Mouse (Mus musculus) testis, postnatal 14 days (tissue): ENCODE measurements at regions not wholly inside any gene's neighbourhood (a gene's known extent, or its start where the extent isn't known, plus 50 kb on each side); places are given as distances from the start of the nearest gene placed in this dataset.

Experiments used
- DNase-seq: peaks from one replicate; pipeline ENCODE4 v3.0.0; 2021; ENCODE audit warnings: low spot score

DNA sequence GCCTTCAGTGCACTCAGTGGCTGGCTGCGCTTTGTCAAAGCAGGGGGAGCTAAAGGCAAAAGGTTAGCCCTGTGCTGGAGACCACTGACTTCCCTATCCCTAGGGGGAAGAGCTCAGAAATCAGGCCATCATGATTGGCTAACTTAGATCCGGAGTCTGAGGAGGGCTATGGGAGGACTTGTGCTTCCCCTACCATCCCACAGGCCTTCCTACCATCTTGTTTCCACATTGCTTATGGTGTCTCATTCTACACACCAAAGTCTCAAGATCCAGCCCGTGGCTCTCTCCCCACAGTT lies 72.9 kb upstream of the 1700024P04Rik start:
- DNase-seq, result no peak

DNA sequence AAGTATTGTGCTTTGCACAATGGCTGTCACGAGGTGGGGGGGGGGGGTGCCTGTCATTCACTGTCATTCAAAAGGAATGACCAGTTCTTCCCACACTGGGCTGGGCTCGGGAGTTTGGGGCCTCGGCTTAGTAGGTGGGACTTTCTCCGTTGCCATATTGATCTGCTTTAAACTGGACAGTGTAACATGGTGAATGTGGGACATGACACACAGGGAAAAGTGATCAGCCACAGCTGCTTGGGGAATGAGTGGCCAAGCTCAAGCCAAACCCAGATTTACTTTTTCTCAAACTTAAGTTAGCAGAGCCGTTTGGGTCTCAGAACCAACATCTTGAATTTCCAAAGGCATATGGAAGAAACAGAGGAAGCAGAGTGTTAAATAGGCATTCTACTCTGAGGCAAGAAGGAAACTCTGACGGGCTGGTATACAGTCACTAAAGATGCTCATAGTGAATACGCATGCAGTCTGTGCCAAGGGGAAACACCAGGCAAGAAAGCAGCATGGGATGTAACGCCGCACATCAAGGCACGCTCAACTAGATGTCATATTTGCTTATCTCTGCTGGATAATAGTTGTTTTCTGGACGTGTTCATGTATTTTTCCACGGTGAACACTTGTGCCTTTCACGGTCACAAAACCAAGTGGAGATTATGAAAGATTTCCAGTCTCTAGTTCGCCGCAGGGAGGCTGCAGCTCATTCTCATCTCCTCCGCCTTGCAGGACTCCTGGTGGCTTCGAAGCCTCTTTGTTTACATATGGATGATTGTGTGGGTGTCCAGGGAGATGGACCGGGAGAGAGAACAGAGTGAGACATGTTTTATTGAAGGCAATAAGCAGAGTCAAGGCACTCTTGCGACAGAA lies 72.3 kb upstream of the 1700024P04Rik start:
- no peak for DNase-seq

DNA sequence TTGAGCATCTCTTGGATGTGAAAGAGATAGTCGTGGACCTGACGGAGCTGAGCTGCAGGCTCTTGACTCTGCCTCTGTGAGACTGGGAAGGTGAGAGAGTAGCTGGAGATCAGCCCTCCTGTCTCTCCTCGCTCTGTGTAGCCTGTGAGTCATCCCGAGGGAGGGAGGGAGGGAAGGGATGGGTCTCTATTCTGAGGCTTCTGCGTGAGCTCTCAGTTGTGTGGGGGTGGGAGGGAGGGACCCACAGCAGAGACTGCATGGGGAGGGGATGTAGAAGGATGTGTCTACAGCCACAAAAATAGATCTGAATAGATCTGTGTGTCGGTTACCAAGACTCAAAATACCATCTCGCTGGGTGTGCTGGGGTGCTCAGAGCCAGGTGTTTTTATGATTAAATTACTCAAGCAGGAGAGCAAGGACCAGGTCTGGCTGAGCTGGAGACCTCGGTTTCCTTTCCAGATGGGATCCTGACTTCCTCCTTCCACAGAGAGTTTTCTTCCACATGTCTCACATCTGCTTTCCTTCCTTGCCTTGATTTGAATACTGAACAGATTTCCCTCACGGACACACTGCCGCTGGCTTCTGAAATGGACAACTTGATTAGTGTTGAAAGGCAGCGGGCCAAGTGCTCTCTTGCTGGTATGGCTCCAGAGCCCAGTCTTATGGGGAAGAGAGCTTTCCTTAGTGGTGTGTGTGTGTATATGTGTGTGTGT lies 71.4 kb upstream of the 1700024P04Rik start:
- DNase-seq, result no peak

DNA sequence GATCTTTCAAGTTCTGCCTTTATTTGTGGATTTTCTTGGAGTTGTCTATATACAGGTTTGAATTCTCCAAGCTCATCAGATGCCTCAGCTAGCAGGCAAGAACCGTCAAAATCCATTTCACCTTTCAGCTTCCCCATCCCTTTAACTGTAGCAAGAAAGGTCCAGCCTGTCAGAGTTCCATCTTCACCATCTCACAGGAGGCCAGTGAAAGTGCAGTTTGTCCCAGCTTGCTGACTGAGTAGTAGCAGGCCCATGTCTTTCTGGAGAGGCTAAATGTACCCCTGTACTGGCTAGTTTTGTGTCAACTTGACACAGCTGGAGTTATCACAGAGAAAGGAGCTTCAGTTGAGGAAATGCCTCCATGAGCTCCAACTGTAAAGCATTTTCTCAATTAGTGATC lies 67.7 kb upstream of the 1700024P04Rik start:
- no peak for DNase-seq

DNA sequence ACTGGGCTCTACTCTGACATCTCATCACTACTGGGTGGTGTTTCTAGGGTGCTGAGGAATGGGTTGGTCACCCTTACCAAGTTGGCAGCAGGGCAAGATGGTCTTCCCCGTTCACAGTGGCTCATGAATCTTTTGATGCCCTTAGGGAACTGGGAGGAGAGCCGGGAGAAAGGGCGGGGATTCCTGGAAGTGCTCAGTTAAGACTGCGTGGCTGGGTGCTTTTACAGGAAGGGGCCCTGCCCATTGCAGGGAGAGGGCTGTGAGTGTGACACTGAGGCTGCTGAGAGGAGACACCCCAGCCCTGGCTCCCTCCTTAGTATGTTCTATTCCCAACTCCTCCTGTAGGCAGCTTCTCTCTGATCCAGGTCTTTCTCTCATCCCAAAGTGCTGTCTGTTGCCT lies 65.3 kb upstream of the 1700024P04Rik start:
- DNase-seq, result no peak

DNA sequence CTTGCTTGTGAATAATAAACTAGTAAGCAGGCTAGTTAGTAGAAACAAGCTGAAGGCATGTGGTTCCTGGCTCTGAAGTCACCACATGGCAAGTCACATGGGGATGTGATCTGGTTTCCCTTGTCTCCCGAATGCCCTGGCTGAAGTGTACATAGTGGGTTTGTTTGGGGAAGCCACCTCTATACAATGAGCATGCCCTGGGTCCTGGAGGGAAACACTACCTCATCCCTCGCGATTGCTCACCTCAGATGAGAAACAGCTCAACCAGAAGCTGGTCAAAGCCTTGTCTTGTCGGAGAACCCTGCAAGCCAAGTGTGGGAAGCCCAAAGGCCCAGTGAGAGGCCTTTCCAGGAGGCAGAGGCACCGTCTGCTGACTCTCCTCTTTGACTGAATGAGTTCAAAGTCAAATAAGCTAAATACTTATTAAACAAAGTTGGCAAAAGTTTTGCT lies 64.3 kb upstream of the 1700024P04Rik start:
- DNase-seq, result no peak

DNA sequence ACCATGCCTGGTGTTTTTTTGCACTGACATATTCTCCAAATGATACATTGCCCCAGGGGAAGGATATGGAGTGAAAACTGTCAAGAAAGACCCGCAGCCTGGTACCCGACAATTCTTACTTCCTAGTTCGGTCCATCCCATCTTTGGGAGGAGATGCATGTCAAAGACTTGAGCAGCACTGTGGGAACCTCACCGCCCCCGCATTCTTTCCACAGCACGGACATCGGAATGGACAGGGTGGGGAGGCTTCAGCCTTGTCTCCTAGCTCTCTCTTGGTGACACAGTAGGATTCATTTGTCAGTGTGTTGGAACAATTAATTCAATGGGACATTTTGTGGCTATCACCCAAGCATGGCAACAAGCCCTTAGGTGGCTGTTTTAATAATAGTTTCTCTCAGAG lies 62.9 kb upstream of the 1700024P04Rik start:
- DNase-seq, result no peak

DNA sequence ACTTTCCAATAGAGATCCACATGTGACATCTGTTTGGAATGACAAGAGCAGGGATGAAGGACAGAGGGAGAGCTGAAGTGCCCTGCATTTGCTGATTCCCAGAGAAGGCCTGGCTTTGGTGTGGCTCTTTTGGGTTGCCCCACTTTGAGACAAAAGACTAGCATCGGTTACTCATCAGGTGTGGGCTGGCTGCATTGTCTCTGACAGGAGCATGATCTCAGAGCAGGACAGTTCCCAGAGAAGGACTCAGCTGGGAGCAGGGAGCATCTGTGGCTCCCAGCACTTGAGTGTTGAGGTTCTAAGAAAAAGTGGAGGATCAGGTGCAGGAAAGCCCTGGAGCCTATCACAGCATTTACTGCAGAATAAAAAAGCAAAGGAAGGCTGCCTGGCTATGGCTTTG lies 62.4 kb upstream of the 1700024P04Rik start:
- DNase-seq, result no peak

DNA sequence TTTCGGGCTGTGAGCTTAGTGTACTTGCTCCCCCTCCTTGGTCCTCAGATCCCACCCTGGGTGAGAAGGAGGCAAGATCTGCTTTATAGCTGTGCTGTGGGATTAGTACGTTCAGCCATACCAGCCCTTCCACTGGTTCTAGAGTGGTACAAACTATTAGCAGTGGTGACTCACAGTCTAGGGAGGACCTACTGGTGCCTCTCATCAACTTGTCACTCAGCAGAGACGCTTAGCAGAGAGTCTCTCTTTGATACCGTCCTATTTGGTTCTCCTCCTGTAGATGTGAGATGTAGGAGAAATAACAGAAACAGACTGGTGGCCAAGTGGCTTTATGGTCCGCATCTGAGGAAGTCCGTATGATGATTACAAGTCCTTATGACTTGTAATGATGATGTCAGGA lies 57.7 kb upstream of the 1700024P04Rik start:
- DNase-seq, result no peak

DNA sequence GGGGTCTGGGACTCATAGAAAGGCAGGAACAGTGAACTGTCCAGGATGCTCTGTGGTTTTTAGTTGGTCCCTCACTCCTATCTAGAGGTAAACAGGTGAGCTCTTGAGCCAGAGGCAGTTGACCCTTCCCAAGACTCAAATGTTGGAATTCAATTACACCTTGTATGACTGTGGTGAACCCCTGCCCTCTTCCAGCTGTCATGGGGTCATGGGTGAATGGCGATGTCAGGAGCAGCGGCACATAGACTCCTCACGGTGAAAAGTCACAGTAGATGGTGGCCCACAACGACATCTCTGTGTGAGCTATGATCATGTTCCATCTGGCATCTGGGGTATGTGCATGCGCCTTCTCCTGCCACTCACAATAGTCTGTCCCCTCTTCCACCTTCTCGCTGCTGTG lies 56.9 kb upstream of the 1700024P04Rik start:
- DNase-seq, result no peak

DNA sequence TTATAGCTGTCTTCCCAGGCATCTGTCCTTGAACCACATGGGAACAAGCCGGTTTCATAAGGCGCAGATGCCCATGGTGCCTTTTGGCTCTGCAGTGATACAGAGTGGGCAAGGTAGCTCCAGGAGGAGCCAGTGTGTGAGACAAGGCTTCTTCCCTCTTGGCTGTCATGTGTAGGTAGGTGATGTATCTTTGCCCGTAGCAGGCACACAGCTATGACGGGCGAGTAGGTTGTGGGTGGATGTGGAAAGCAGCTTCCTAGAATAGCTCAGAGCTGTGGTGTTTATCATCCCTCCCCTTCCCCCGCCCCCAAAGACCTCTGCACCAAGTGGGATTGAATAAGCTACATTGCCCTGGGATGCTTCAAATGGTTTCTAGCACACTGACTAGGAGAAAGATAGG lies 56.5 kb upstream of the 1700024P04Rik start:
- no peak for DNase-seq

DNA sequence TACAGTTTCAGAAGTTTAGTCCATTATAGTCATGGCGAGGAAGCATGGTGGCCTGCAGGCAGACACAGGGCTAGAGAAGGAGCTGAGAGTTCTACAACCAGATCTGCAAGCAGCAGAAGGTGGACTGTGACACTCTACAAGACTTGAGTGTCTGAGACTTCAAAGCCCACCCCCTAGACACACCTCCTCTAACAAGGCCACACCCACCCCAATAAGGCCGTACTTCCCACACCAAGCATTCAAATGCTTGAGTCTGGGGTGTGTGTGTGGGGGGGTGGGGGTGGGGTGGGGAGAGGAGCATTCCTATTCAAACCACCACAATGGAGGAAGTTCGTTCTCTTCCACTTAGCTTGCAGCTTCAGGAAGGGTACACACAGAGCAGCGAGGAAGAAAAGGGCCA lies 55.8 kb upstream of the 1700024P04Rik start:
- no peak for DNase-seq

DNA sequence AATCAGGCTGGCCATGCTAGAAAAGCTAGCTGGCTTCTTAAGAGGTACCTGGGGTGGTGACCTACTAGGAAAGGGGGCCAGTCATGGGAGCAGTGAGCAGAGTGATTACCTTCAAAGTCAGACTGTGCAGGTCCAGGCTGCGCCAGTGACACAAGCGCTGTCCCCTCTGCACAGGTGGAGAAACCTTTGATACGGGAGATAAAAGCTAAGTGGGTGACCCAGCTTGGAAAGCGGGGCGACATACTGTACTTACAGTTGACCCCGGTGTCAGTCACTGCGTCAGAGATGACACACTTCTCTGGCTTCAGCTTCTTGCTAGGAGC lies 54.7 kb upstream of the 1700024P04Rik start:
- no peak for DNase-seq

DNA sequence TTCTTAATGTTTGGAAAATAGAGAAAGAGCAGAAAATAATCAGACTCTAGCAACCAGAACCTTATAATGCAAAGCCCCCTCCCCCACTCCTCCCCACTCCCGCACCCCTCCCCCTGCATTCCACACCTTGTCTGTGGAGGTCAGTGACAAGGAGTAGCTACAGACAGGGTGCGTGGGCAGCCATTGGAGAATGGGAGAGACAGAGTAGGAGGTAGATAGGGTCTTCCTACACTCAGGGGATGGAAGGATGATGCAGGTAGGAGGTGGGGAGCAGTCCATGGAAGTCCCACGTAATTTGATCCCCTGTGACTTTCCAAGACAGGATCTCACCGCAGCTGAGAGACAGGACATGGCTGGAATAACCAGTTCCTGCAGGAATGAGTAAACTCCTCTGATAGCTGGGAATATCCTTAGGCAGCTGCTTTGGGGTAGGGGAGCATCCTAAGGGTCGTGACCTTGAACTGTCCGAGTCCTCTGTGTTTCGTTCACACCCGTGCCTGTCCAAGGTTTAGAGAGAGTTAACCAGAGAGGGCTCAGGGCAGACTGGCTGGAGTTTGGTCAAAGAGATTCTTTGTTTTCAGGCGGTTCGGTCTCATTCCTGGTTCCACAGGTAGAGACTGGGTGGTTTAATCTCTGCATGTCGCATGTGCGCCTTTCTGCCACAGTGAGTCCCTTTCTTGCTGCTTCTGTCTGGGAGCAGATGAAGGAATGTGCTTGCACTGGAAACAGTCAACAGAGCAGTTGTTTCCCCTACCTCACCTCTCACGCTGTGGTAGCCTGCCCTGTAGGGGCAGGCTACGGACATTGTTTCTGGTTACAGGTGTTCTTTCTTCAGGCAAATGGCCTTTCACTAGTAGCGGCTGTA lies 54.1 kb upstream of the 1700024P04Rik start:
- no peak for DNase-seq

DNA sequence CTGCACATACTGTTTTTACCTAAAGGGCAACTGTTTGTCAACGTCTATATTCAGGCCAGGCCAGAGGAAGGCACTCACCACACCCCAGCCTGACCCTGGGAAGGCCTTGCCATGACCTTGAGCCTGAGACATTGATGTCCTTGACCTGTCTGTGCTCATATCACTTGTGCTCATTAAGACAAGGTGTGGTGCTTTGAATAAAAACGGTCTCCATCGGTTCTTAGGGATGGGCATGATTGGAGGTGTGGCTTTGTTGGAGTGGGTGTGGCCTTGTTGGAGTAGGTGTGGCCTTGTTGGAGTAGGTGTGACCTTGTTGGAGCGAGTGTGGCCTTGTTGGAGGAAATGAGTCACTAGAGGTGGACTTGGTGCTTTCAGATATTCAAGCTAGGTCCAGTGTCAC lies 52.8 kb upstream of the 1700024P04Rik start:
- DNase-seq, result no peak
